Mouse (Mus musculus) thymus, adult 18-20 months (tissue): ENCODE measurements at regions not wholly inside any gene's neighbourhood (a gene's known extent, or its start where the extent isn't known, plus 50 kb on each side); places are given as distances from the start of the nearest gene placed in this dataset.

Source experiments
- DNase-seq, 2 experiments: peaks; one replicate each; pipeline ENCODE4 v3.0.0; 2022; ENCODE audit warnings: mixed read lengths in 2 of 2

- DNase-seq, result no peak
Measured at GRCm38 (mm10) chr16:76076231-76076630, 54.1 kb upstream of the Samsn1 start.
